Mouse (Mus musculus) small intestine, adult 2 months (tissue): ENCODE results near the gene Hist1h4j.

Source experiments
- CTCF ChIP-seq: fragments of 200-500 bp; IDR thresholded peaks from 2 replicates; pipeline ENCODE4 v1.5.1; 2012; ENCODE audit warnings: low read depth, mild to moderate bottlenecking, control low read depth, inconsistent platforms, low read length, moderate library complexity, mixed read lengths; ENCODE audit not compliant: insufficient replicate concordance, insufficient read length; ENCODE audit errors: extremely low read depth
- POLR2A ChIP-seq: fragments of 200-500 bp; IDR thresholded peaks from 2 replicates; pipeline ENCODE4 v1.6.1; 2012; ENCODE audit warnings: low read depth, mild to moderate bottlenecking, control low read depth, inconsistent platforms, low read length, moderate library complexity

DNA sequence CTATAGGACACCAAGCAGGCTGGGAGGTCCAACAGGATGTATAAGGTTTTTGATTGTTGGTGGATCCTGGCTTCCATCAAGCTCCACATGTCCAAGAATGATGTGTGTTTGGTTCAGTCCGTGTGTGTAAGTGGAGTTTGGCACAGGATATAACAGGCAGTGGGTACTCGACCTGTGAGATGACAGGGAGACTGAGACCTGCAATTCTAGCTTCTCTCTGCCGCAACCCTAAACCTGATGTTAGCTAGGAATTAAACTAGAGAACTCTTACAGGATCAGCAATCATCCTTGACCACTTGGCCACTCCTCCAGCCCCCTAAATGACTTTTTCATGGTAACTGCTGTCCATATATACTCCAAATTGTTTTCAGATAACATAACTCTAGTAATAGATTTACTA is 17.5 kb downstream of the Hist1h4j start:
- TF ChIP-seq CTCF (no peak), POLR2A (no peak)
